Mouse (Mus musculus): ENCODE measurements at regions not wholly inside any gene's neighbourhood (a gene's known extent, or its start where the extent isn't known, plus 50 kb on each side); places are given as distances from the start of the nearest gene placed in this dataset.

GRCm38 (mm10) chr13:101824962-101825361, 56.9 kb upstream of the Pik3r1 start:
- no peak for ATAC-seq (ENCODE audit: extremely low read depth, insufficient number of reproducible peaks, low FRiP score, poor library complexity, severe bottlenecking)

GRCm38 (mm10) chr13:101831872-101832629, 64.0 kb upstream of the Pik3r1 start:
- no peak for ATAC-seq (ENCODE audit: extremely low read depth, insufficient number of reproducible peaks, low FRiP score, poor library complexity, severe bottlenecking)

GRCm38 (mm10) chr13:101834546-101834945, 66.5 kb upstream of the Pik3r1 start:
- ATAC-seq (ENCODE audit: extremely low read depth, insufficient number of reproducible peaks, low FRiP score, poor library complexity, severe bottlenecking) = no peak

GRCm38 (mm10) chr13:101836992-101837391, 69.0 kb upstream of the Pik3r1 start:
- no peak for ATAC-seq (ENCODE audit: extremely low read depth, insufficient number of reproducible peaks, low FRiP score, poor library complexity, severe bottlenecking)

GRCm38 (mm10) chr13:101844461-101845440, 76.7 kb upstream of the Pik3r1 start:
- ATAC-seq (ENCODE audit: extremely low read depth, insufficient number of reproducible peaks, low FRiP score, poor library complexity, severe bottlenecking) = no peak

- ATAC-seq (ENCODE audit: extremely low read depth, insufficient number of reproducible peaks, low FRiP score, poor library complexity, severe bottlenecking) = no peak
Measured at GRCm38 (mm10) chr13:101846016-101846415, 78.0 kb upstream of the Pik3r1 start.

GRCm38 (mm10) chr13:101847879-101848600, 80.0 kb upstream of the Pik3r1 start:
- no peak for ATAC-seq (ENCODE audit: extremely low read depth, insufficient number of reproducible peaks, low FRiP score, poor library complexity, severe bottlenecking)

- no peak for ATAC-seq (ENCODE audit: extremely low read depth, insufficient number of reproducible peaks, low FRiP score, poor library complexity, severe bottlenecking)
Measured at GRCm38 (mm10) chr13:101848601-101849147, 80.7 kb upstream of the Pik3r1 start.

GRCm38 (mm10) chr13:101849416-101849815, 81.4 kb upstream of the Pik3r1 start:
- ATAC-seq (ENCODE audit: extremely low read depth, insufficient number of reproducible peaks, low FRiP score, poor library complexity, severe bottlenecking) = no peak

GRCm38 (mm10) chr13:101851329-101851728, 83.3 kb upstream of the Pik3r1 start:
- ATAC-seq (ENCODE audit: extremely low read depth, insufficient number of reproducible peaks, low FRiP score, poor library complexity, severe bottlenecking) = no peak

GRCm38 (mm10) chr13:101852960-101853359, 84.9 kb upstream of the Pik3r1 start:
- ATAC-seq (ENCODE audit: extremely low read depth, insufficient number of reproducible peaks, low FRiP score, poor library complexity, severe bottlenecking) = no peak

GRCm38 (mm10) chr13:101855141-101855540, 87.1 kb upstream of the Pik3r1 start:
- no peak for ATAC-seq (ENCODE audit: extremely low read depth, insufficient number of reproducible peaks, low FRiP score, poor library complexity, severe bottlenecking)

GRCm38 (mm10) chr13:101860704-101861103, 92.7 kb upstream of the Pik3r1 start:
- ATAC-seq (ENCODE audit: extremely low read depth, insufficient number of reproducible peaks, low FRiP score, poor library complexity, severe bottlenecking) = no peak

GRCm38 (mm10) chr13:101862011-101862410, 94.0 kb upstream of the Pik3r1 start:
- ATAC-seq (ENCODE audit: extremely low read depth, insufficient number of reproducible peaks, low FRiP score, poor library complexity, severe bottlenecking) = no peak

GRCm38 (mm10) chr13:101863015-101863414, 95.0 kb upstream of the Pik3r1 start:
- no peak for ATAC-seq (ENCODE audit: extremely low read depth, insufficient number of reproducible peaks, low FRiP score, poor library complexity, severe bottlenecking)

GRCm38 (mm10) chr13:101863602-101864001, 95.6 kb upstream of the Pik3r1 start:
- ATAC-seq (ENCODE audit: extremely low read depth, insufficient number of reproducible peaks, low FRiP score, poor library complexity, severe bottlenecking) = no peak

GRCm38 (mm10) chr13:101866843-101867242, 98.8 kb upstream of the Pik3r1 start:
- ATAC-seq (ENCODE audit: extremely low read depth, insufficient number of reproducible peaks, low FRiP score, poor library complexity, severe bottlenecking) = no peak

- no peak for ATAC-seq (ENCODE audit: extremely low read depth, insufficient number of reproducible peaks, low FRiP score, poor library complexity, severe bottlenecking)
Measured at GRCm38 (mm10) chr13:101874761-101875160, 106.7 kb upstream of the Pik3r1 start.

- no peak for ATAC-seq (ENCODE audit: extremely low read depth, insufficient number of reproducible peaks, low FRiP score, poor library complexity, severe bottlenecking)
Measured at GRCm38 (mm10) chr13:101876069-101876468, 108.1 kb upstream of the Pik3r1 start.
